Mouse (Mus musculus): ENCODE results near the gene Coq5.

Coq5 gene

GRCm38 (mm10) chr5:115279226-115280049 lies at the start of gene Coq5:
Gene Coq5, plus strand, starts transcription at chr5:115279666.
- DNase-seq (ENCODE audit: extremely low spot score, low spot score) = peak; percentile 83

DNA sequence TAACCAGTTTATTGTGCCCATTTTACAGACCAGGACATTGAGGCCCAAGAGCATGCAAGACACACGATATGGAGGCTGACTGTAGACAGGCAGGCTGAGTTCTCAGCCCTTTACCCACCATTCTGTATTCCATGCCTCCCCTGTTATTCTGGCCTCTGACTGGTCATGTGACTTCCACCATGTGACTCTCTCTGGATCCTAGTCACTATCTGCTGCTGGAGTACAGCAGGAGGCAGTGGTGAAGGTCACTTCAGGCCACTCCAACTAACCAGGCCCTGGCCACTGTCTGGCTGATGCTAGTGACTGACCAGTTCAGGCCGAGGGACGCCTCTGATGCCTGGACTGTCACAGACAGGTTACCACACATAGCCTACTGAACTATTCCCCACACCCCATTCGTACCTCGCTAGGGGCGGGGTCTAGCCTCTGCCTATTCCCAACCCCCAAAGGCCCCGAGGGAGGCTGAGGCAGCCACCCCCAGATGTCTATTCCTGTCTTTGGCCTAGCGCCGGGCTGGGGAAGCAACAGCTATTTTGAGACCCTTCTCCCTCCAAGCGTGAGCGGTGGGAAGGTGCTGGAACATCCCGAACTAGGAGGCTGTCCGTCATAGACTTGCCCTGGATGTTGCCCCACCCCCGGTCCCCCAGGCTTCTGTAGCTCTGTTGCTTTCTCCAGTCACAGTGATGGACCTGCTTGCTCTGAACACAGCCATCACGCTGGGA lies 48.5 kb upstream of the Coq5 start:
- no peak for DNase-seq (ENCODE audit: extremely low spot score, low spot score)

- no peak for DNase-seq (ENCODE audit: extremely low spot score, low spot score)
Measured at GRCm38 (mm10) chr5:115231552-115232120, 47.8 kb upstream of the Coq5 start.

DNA sequence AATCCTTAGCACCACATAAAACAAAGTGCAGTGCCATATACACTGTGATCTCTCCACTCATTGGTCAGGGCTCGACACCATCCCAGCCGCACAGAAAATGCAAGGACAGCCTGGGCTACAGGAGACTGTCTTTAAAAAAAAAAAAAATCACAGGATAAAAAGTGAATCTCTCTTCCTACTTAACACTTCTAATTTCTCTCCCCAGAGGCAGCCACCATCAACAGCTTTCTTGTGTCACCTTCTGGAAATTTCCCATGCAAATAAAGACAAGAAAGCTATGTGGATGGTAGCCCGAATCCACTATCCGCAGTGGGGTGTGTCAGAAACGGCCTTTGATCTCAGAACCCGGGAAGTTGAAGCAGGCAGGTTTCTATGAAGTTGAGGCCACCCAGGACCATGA lies 47.0 kb upstream of the Coq5 start:
- no peak for DNase-seq (ENCODE audit: extremely low spot score, low spot score)

DNA sequence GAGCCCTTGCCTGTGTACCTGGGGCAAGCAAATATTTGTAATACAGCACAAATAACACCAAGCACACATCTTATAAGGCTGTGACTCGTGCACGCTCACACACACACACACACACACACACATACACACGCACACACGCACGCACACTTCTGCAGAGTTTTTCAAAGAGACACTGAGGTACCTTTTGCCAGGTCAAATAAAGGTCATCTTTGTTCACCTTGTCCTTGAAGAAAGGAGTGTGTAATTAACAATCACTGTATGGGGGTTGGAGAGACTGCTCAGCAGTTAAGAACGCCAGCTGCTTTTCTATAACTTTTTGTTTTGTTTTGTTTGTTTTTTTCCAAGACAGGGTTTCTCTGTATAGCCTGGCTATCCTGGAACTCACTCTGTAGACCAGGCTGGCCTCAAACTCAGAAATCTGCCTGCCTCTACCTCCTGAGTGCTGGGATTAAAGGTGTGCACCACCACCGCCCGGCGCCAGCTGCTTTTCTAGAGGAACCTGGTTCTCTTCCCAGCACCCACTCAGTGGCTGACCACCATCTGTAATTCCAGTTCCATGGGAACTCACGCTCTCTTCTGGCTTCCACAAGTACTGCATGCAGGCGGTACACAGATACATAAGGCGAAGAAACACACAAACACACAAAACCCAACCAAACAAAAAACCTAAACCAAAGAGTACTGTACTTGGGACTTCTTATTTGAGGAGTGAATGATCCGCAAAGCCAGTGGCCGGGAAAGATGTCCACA lies 46.3 kb upstream of the Coq5 start:
- no peak for DNase-seq (ENCODE audit: extremely low spot score, low spot score)

GRCm38 (mm10) chr5:115234519-115234918 lies 44.9 kb upstream of the Coq5 start:
- no peak for DNase-seq (ENCODE audit: extremely low spot score, low spot score)

DNA sequence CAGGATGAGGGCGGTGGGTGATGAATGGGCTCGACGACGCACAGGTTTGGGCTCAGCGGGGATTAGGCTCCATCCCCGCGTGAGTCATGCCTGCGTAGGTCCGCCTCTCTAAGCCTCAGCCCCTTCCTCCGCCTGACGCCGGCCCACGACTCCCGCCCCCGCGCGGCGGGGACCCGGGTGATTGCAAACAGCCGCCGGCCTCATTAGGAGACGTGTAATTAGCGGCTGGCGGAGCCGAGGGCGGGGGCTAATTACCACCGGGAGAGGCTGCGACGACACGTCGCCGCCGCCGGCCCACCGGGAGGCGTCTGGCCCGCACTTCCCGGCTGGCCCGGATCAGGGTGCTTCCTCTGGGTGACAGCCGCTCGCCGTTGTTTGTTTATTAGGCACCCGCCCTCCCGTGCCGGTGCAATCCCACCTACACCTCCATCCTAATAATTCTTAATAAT lies 44.1 kb upstream of the Coq5 start:
- DNase-seq (ENCODE audit: extremely low spot score, low spot score) = no peak

DNA sequence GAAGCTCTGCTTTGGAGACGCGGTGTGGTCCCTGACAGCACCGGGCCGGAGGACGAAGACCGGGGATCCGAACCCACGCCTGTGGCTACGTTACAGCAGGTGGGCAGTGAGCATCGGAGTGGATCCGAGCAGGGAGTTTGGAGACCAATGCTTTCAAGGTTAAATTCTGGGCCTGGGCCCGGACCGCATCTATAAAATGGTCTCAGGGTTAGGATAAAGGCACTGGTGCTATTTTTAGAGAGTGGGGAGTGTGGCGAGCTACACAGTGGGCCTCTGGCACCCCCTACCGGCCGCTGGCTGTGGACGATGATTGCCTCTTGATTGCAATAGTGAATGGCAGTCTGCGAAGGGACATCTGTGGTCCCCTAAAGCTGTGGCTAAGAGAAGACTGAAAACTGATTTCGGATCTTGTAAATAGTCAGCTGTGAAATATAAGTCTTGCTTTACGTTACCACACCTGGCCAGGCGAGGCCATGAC lies 43.6 kb upstream of the Coq5 start, which contains the start of gene Pop5:
TSS of gene Pop5 (plus strand) at position 51 of the 478 bp plus-strand sequence.
- DNase-seq (ENCODE audit: extremely low spot score, low spot score) = peak; percentile 95

GRCm38 (mm10) chr5:115237803-115238728 lies 41.4 kb upstream of the Coq5 start:
- peak; percentile 89 for DNase-seq (ENCODE audit: extremely low spot score, low spot score)

DNA sequence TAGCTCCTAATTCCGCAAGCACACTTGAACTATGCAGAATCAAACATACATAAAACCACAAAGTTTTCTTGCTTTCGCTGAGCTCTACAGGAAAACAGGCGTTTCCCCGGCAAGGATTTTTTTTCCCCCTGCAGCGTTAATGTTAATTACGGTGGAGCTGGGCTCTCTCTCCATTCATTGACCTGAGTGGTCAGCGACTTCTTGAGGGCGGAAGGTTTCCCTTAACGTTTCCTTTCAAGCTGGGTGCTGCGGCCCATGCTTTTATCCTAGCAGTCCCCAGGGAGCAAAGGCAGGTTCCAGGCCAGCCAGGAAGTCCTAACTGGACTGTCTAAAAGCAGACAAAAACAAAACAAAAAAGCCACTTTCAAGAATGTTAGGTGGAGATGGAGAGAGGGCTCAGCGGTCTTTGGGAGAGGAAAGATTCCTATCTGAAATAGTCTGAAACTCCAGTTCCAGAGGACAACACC lies 40.7 kb upstream of the Coq5 start:
- DNase-seq (ENCODE audit: extremely low spot score, low spot score) = peak; percentile 29

GRCm38 (mm10) chr5:115240191-115240590 lies 39.3 kb upstream of the Coq5 start:
- no peak for DNase-seq (ENCODE audit: extremely low spot score, low spot score)

DNA sequence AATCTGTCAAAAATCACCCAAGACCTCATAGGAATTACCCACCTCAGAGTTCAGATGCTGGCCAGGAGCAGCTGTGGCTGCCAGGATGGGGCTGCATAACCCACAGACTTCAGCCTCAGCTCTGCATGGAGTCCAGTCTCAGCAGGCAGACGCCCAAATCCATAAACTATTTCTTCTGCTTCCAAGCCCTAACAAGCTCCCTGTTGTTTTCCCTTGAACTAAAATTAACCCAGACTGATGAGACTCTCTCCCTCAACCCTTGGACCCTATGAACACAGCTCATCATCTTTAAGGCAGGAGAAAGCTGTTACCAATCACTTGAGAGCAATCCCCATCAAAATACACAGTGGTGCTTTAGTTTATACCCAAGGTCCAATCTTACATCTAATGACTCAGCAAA lies 24.0 kb upstream of the Coq5 start:
- no peak for DNase-seq (ENCODE audit: extremely low spot score, low spot score)

GRCm38 (mm10) chr5:115256909-115257546 lies 22.4 kb upstream of the Coq5 start:
- no peak for DNase-seq (ENCODE audit: extremely low spot score, low spot score)

DNA sequence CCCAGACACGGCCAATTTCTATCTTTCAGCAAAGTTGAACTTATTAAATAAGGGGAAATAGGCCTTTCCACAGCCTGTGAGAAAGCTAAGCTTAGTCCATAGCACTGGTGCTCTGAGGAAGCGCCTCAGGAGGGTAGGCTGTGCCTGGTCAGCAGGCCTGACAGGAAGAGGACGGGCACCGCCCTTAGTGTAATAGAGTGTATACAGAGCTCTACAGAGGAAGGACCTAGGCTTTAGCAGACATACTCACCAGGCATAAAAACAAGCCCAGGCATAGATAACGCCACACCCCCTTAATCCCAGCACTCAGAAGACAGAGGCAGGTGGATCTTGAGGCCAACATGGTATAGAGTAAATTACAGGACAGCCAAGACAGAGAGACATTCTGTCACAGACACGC lies 19.1 kb upstream of the Coq5 start:
- DNase-seq (ENCODE audit: extremely low spot score, low spot score) = no peak

DNA sequence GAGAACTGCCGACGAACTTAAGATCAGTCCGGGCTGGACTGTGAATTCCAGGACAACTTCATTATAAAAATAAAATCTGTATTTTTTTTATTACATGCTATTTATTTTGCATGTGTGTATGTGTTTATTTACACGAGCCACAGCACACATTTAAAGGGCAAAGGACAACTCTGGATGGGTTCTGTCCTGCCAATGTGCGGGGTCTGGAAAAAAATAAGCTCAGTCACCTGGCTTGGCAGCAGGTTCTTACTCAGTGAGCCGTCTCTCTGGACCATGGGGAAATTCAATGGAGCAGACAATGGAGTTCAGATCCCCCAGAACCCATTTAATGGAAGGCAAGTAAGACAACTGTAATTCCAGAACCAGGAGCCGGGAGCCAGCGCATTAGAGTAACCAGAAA lies 18.3 kb upstream of the Coq5 start:
- DNase-seq (ENCODE audit: extremely low spot score, low spot score) = no peak

- no peak for DNase-seq (ENCODE audit: extremely low spot score, low spot score)
Measured at GRCm38 (mm10) chr5:115261880-115262279, 17.6 kb upstream of the Coq5 start.

- no peak for DNase-seq (ENCODE audit: extremely low spot score, low spot score)
Measured at GRCm38 (mm10) chr5:115262502-115263291, 16.8 kb upstream of the Coq5 start.

DNA sequence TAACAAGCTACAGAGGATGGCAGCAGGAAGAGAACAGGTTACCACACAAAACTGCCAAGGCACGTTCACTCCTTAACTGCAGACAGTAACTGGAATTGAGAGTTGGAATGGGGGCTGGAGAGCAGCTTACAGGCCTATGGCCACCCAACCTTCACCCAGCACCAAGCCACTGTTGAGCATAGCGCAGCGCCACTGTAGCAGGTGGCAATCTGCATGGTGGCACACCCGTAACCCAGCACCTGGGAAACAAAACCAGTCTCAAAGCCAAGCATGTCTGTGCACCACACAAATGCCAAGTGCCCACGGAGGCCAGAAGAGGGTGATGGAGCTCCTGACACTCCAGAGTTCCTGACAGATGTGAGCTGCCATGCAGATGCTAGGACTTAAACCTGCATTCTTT lies 13.1 kb upstream of the Coq5 start:
- DNase-seq (ENCODE audit: extremely low spot score, low spot score) = no peak
